Mouse (Mus musculus) E14TG2a.4 (cell line): Measurements from ENCODE around the gene Kif22.
"Not testable (repeated sequence)": the region's sequence is repeated elsewhere in the genome, so short reads cannot be mapped to it uniquely, and the experiment has no call there.

Source experiments
- H3K27me3 ChIP-seq: 2 replicates; pipeline ENCODE4 v1.6.1; 2014; ENCODE audit warnings: low read length, control low read depth; ENCODE audit not compliant: insufficient read depth
- H3K36me3 ChIP-seq: 2 replicates; pipeline ENCODE4 v1.6.1; 2014; ENCODE audit warnings: low read length, control low read depth; ENCODE audit not compliant: insufficient read depth
- H3K4me1 ChIP-seq: replicated peaks from 2 replicates; pipeline ENCODE4 v1.6.1; 2014; ENCODE audit warnings: low read depth, low read length, control low read depth
- H3K4me3 ChIP-seq: replicated peaks from 2 replicates; pipeline ENCODE4 v1.5.1; 2014; ENCODE audit warnings: mild to moderate bottlenecking, low read length
- H3K9me3 ChIP-seq: 2 replicates; pipeline ENCODE4 v1.6.1; 2014; ENCODE audit warnings: low read length, control low read depth
- CTCF ChIP-seq: conservative IDR thresholded peaks from 2 replicates; pipeline ENCODE4 v1.5.1; 2014; ENCODE audit warnings: low read length
- NANOG ChIP-seq: IDR thresholded peaks from 2 replicates; pipeline ENCODE4 v1.6.1; 2014; ENCODE audit warnings: borderline replicate concordance, low read length, mixed read lengths
- POU5F1 ChIP-seq: IDR thresholded peaks from 2 replicates; pipeline ENCODE4 v1.6.1; 2014; ENCODE audit warnings: low read length, borderline replicate concordance

Gene Kif22

DNA sequence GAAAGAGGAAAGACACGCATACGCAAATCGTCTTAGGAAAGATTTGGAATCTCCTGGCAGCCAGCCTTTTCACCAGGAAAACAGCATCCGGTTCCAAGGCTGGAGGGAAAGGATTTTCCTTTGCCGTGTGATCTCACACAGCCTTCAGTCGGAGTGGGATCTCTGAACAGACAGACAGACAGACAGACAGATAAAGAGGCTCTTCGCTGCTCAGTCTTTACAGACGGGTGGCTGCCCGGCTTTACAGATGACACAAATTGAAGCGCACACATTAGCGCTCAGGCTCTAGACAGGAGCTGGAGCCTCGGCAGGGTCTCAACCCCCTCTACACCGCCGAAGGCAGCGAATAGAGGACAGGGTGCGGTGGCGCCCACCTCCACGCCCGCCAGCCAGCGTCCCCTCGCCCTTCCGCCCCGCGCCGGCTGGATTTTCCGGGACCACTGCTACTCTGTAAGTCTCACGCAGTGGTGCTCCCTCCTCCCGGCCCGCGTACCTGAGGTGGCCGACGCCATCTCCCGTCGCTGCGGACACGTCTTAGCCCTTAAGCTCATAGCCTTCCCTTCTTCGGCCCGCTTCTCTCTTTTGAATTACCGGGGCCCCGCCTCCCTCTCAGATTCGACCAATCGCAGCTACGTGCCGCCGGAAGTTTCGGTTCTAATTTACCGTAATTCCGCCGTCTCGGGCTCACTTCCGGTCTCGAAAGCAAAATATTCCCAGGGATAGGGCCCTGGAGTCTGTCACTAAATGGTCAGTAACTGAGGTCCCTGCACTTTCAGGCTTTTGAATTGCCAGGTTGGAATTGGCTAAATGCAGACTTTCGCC lies at the start of gene Kif22:
TSS of gene Kif22 (minus strand) at position 621 of the 822 bp plus-strand sequence.
- no peak for TF ChIP-seq POU5F1
- no peak for TF ChIP-seq CTCF
- TF ChIP-seq NANOG: no peak
- Histone ChIP-seq H3K4me1 (peaks cover 53% of the 10 kb centered on the region), H3K4me3 (peak within 1 kb of the TSS; percentile 98), H3K36me3 (peaks cover 27% of the 10 kb centered on the region), H3K9me3 (no peaks in the 10 kb centered on the region), H3K27me3 (no peaks in the 10 kb centered on the region)

DNA sequence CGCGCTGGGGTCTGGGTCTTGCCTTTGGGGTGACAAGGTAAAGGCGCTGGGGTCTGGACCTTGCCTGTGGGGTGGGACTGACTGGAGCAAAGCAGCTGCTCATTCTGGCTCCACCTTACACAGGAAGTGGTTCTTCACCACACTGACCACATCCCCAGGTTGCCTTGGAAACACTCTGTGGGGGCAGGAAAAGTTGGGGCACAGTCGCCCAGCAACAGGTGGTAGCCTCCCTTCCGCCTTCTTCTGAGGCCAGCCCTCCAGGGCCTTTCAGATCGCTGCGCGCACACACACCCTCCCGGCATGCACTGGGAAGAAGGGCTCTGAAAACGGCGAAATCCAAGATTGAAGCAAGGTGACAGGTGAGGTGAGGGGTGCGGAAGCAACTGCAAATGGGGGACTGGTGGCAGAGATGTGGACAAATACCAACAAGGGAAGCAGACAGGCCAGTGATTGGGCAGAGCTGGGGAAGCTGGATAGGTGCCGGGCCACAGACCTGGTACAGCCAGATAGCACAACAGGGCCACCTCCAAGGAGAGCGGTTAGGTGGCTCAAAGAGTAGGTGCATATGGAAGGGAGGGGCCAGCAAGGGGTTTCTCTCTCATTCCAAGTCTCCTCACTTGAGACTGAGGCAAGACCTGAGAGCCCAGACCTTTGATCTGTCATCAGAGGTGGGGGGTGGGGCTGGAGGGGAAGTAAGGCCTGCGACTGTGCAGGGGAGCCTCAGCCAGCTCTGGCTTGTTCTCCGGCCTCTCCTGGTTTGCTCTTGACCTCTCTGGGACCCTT lies 49.0 kb upstream of the Kif22 start, which contains the start of gene AI467606:
TSS of gene AI467606 (plus strand) at position 246 of the 783 bp plus-strand sequence.
- Histone ChIP-seq H3K4me3 (peak within 1 kb of the TSS; percentile 87), H3K36me3 (peaks cover 28% of the 10 kb centered on the region), H3K4me1 (peaks cover 57% of the 10 kb centered on the region), H3K27me3 (no peaks in the 10 kb centered on the region), H3K9me3 (no peaks in the 10 kb centered on the region)
- TF ChIP-seq POU5F1: no peak
- no peak for TF ChIP-seq CTCF

DNA sequence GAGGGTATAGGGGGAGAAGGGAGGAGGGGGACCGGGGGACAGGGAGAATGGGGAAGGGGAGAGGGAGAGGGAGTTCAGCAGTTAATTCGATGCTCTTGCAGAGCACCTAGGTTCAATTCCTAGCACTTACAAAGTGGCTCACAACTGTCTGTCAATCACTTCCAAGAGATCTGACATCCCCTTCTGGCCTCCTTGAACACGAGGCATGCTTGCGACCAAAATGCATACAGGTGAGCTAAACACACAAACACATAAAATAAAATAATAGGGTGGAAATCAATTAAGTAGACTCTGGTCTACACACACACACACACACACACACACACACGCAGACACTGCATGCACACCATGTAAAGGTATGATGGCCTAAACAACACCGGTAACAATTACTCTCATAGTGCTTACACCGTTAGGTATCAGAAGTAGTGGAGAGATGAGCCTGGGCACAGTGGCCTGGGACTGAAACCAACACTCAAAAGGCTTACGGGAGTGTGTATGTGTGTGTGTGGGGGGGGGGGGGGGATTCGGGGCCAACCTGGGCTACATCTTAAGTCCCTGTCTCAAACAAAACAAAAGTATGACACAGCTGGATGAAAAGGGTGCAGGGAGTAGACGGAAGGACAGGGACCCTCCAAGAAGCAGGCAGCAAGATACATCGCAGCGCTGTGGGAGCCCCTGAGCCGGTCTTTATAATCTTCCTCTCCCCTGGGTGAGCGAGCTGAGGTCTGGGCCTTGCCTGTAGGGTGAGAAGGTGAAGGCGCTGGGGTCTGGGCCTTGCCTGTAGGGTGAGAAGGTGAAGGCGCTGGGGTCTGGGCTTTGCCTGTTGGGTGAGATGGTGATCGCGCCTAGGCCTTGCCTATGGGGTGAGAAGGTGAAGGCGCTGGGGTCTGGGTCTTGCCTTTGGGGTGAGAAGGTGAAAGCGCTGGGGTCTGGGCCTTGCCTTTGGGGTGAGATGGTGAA lies 48.2 kb upstream of the Kif22 start:
- peaks cover 52% of the 10 kb centered on the region for H3K4me1 ChIP-seq
- H3K36me3 ChIP-seq: peaks cover 28% of the 10 kb centered on the region
- TF ChIP-seq NANOG (no peak), POU5F1 (no peak), CTCF (no peak)
- H3K9me3 ChIP-seq: no peaks in the 10 kb centered on the region
- H3K27me3 ChIP-seq: no peaks in the 10 kb centered on the region
- peak overlapping the region; percentile 87 for H3K4me3 ChIP-seq

DNA sequence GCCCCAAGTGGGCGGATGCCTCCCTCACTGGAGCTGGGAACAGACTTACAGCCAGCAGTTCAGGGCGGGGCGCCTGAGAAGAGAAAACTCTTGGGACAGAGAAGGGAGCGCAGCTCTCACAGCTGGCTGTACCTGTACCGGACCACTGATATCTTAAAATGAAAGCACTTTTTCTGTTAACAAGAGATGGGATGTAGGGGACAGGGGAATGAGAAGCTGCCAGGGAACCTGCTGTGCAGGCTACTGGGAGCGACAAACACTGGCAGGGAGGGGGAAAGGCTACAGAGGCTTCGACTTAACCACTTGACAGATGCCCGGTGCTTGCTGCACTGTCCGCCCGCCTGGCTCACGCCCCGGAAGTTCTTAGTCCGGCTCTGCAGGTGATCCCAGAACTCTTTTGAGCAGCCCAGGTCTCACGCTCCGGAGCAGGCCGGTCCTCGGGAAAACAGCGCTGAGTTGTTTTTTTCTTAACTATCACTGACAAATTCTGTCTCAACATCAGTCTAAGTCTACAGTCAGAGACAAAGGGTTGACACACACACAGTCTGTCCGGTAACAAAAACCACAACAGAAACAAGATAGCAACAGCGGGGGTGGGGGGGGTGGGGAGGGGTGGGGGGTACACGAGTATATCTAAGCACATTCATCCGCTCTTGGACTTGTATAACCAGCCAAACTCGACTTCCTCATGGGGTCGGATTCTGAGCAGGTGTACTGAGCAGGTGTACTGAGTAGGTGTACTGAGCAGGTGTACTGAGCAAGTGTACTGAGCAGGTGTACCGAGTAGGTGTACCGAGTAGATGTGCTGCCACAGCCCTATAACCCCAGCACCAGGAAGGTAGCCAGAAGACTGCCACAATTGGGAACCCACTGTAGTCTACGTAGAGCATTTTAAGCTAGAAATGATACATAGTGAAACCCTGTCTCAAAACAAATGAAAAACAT lies 46.9 kb upstream of the Kif22 start:
- H3K4me1 ChIP-seq: peaks cover 56% of the 10 kb centered on the region
- H3K36me3 ChIP-seq: peaks cover 21% of the 10 kb centered on the region
- peak overlapping the region; percentile 69 for H3K4me3 ChIP-seq
- H3K9me3 ChIP-seq: no peaks in the 10 kb centered on the region
- TF ChIP-seq POU5F1 (no peak), CTCF (no peak), NANOG (no peak)
- no peaks in the 10 kb centered on the region for H3K27me3 ChIP-seq

- no peak overlapping the region for H3K4me3 ChIP-seq
- H3K27me3 ChIP-seq: no peaks in the 10 kb centered on the region
- peaks cover 10% of the 10 kb centered on the region for H3K36me3 ChIP-seq
- no peaks in the 10 kb centered on the region for H3K9me3 ChIP-seq
- peaks cover 53% of the 10 kb centered on the region for H3K4me1 ChIP-seq
- TF ChIP-seq POU5F1 (no peak), CTCF (no peak), NANOG (no peak)
These were observed 45.8 kb upstream of the Kif22 start for GRCm38 (mm10) chr7:127088083-127088482.

DNA sequence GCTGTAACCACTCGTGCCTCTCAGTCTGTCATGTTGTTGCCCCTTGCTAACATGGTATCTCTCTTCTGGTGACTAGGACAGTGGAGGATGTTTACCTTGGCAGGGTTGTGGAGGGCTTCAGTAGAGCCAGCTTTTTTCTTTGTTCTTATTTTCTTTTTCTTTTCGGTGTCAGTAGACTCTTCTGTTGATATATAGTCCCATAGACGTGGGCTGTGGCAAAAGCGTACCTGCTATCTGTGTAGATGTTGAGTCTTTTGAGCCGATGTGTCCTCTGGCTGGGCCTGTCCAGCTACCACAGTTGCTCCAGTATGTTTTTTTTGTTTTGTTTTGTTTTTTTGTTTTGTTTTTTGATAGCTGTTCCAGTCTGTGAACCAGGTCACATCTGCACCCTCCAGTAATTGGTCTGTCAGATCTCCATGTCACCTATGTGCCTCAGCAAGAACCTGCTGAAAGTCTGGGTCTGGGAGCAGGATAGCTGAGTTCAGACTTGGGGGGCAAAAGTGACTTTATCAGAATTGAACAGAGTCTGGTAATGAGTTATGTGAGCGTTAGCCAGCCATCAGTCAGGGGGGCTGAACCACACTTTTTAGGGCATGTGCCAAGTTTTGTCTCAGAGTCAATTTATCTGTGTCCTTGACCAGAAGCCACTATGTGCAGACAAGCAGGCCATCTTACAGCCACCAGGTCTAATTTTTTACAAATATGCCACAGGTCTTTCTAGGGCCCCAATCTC lies 45.2 kb upstream of the Kif22 start, which contains the start of gene Zg16:
TSS of gene Zg16 (minus strand) at position 51 of the 733 bp plus-strand sequence.
- H3K4me1 ChIP-seq: peaks cover 53% of the 10 kb centered on the region
- not testable (repeated sequence) for H3K27me3 ChIP-seq, H3K9me3 ChIP-seq, H3K36me3 ChIP-seq, H3K4me3 ChIP-seq

GRCm38 (mm10) chr7:127085751-127086150 lies 43.5 kb upstream of the Kif22 start:
- not testable (repeated sequence) for H3K4me3 ChIP-seq, H3K27me3 ChIP-seq, H3K36me3 ChIP-seq, H3K9me3 ChIP-seq
- H3K4me1 ChIP-seq: peaks cover 48% of the 10 kb centered on the region
